ENCODE assay signal across 8 mouse cellular contexts in genomic region chr6:71707511-71708501, GRCm38 (mm10). TPM values are rescaled to one million over a fixed set of nuclear protein-coding genes. Genes with fewer than 3 reads are reported as not detected.
DNase-seq lines count a peak whose midpoint lies in the region; ATAC-seq lines count a peak whose summit lies in the region.
"Had no signal": no experiment of that assay in that cellular context is flagged by ENCODE, and none has a peak within 500 bp of the region (broad histone marks: within the 10 kb centered on the region; RNA-seq: fewer than 3 reads in every experiment).

TSS of gene Reep1 (plus strand) at chr6:71707561.

- peak; percentile 91 for ATAC-seq in hindbrain, embryonic 13.5 days (ENCODE audit: low FRiP score)
- ATAC-seq in megakaryocyte-erythroid progenitor cell, adult 5-6 weeks (replicated peaks; ENCODE audit: low FRiP score, low TSS enrichment, poor library complexity, severe bottlenecking) = 0 out of 2 replicates have a peak, but pooled peaks have one; percentile 48
- peak; percentile 88 for ATAC-seq in stomach, embryonic 15.5 days (ENCODE audit: insufficient read depth, low FRiP score, low read depth)

- peaks cover 35% of the 10 kb centered on the region for H3K4me1 ChIP-seq in hindbrain, embryonic 13.5 days (replicated peaks)
- peaks cover 5% of the 10 kb centered on the region; the same call in 1 of the 2 replicates for H3K4me1 ChIP-seq in stomach, embryonic 15.5 days

- H3K9me3 ChIP-seq in hindbrain, embryonic 13.5 days = no peaks in the 10 kb centered on the region
- no peaks in the 10 kb centered on the region for H3K9me3 ChIP-seq in stomach, embryonic 15.5 days

- intact Hi-C loops in left cerebral cortex, postnatal 10 days (cut with DNase I) = loop anchor here (5.0 kb wide), 4 partner anchors 39 to 94 kb away; partner anchors contain the start of gene Kdm3a

- H3K27ac ChIP-seq in hindbrain, embryonic 13.5 days = peak within 1 kb of the TSS; percentile 95
- H3K27ac ChIP-seq in stomach, embryonic 15.5 days = no peak within 1 kb of the TSS

- H3K4me3 ChIP-seq in hindbrain, embryonic 13.5 days = peak within 1 kb of the TSS; percentile 75
- peak within 1 kb of the TSS; percentile 59 for H3K4me3 ChIP-seq in stomach, embryonic 15.5 days (replicated peaks)
- H3K4me3 ChIP-seq: myocyte had no signal

- peaks cover 9% of the 10 kb centered on the region; the same call in 1 of the 2 replicates for H3K36me3 ChIP-seq in hindbrain, embryonic 13.5 days
- H3K36me3 ChIP-seq in stomach, embryonic 15.5 days = no peaks in the 10 kb centered on the region

- 0 out of 2 replicates have a peak, but pooled peaks cover 2% of the 10 kb centered on the region for H3K27me3 ChIP-seq in hindbrain, embryonic 13.5 days
- H3K27me3 ChIP-seq in stomach, embryonic 15.5 days (replicated peaks) = peaks cover 6% of the 10 kb centered on the region

- peak within 1 kb of the TSS; percentile 92 for H3K9ac ChIP-seq in hindbrain, embryonic 13.5 days
- peak within 1 kb of the TSS; percentile 17; the same call in 1 of the 2 replicates for H3K9ac ChIP-seq in stomach, embryonic 15.5 days

- DNase-seq in adrenal gland, postnatal 10 days = peak; percentile 86
- DNase-seq in cerebellum, postnatal 14 days = peak; percentile 77 to 83
- peak; percentile 68 to 73 for DNase-seq in frontal cortex, postnatal 36 days (ENCODE audit: low spot score in 2 of 2)
- DNase-seq in left cerebral cortex, postnatal 10 days (ENCODE audit: extremely low spot score in 1 of 2, low spot score in 2 of 2) = peak; percentile 53 to 88

- H3K4me2 ChIP-seq in hindbrain, embryonic 13.5 days = peak within 1 kb of the TSS; percentile 75
- peak within 1 kb of the TSS; percentile 96 for H3K4me2 ChIP-seq in stomach, embryonic 15.5 days

- under 1% methylated on average over 87 of the region's 91 CpGs for WGBS in hindbrain, embryonic 13.5 days
- WGBS in stomach, embryonic 15.5 days = under 1% methylated on average over 81 of the region's 91 CpGs

RNA-seq across cellular contexts. Expression of gene Reep1, which starts in this region (rescaled TPM):
- total RNA-seq in adrenal gland, postnatal 10 days (2021) = 10 to 100 TPM; 12.7 to 21.0 TPM
- polyA plus RNA-seq in hindbrain, embryonic 13.5 days (2015; fragmentation: Nextera tagmentation; extraction: Ambion mirVana) = 247 and 259 TPM in 2 replicates
- total RNA-seq in left cerebral cortex, postnatal 10 days (2021) = 100 to 1,000 TPM; 173 to 187 TPM
- total RNA-seq in megakaryocyte-erythroid progenitor cell, adult 5-6 weeks (2014; fragmentation: Nextera tagmentation) = not detected in 2 replicates
- 0.34 TPM in 1 of 2 replicates, not detected in the other for total RNA-seq in megakaryocyte-erythroid progenitor cell, adult 5-6 weeks (2017)
- 14.9 and 15.8 TPM in 2 replicates for polyA plus RNA-seq in stomach, embryonic 15.5 days (2015; fragmentation: Nextera tagmentation; extraction: Ambion mirVana)

Comparison
In these comparisons a context has a peak if more than half of its experiments do, and no peak if none do; other contexts are left out.
1. RNA of gene Reep1 (total RNA-seq): 173 to 187 TPM in left cerebral cortex, postnatal 10 days and 12.7 to 21.0 TPM in adrenal gland, postnatal 10 days; 0.34 TPM in megakaryocyte-erythroid progenitor cell, adult 5-6 weeks; every median in the first group is over 10 times any median in the second.
2. RNA of gene Reep1 (total RNA-seq): 173 to 187 TPM in left cerebral cortex, postnatal 10 days; 12.7 to 21.0 TPM in adrenal gland, postnatal 10 days; every median in the first group is over 4 times any median in the second.
3. RNA of gene Reep1 (polyA plus RNA-seq): 247 to 259 TPM in hindbrain, embryonic 13.5 days; 14.9 to 15.8 TPM in stomach, embryonic 15.5 days; every median in the first group is over 10 times any median in the second.
4. Peak in ATAC-seq in megakaryocyte-erythroid progenitor cell, adult 5-6 weeks; RNA of the gene not detected or under 1 TPM.
5. Peak in every context shown above with its lines, with median percentiles within 50 percentile points of each other: DNase-seq and ATAC-seq.